Mouse (Mus musculus) ES-E14 (cell line): Measurements from ENCODE around the gene Ift88. TPM values are rescaled to one million over a fixed set of nuclear protein-coding genes. Genes with fewer than 3 reads are reported as not detected.

ENCODE experiments used
- DNase-seq: peaks from one replicate; pipeline ENCODE4 v3.0.0-alpha.2; 2013; ENCODE audit warnings: low read depth, low spot score
- H3K27ac ChIP-seq: 2 replicates; pipeline ENCODE4 v1.5.1; 2012; ENCODE audit warnings: low read depth, mild to moderate bottlenecking, low read length, moderate library complexity, mixed read lengths; ENCODE audit not compliant: poor library complexity, insufficient read depth, severe bottlenecking
- H3K36me3 ChIP-seq: 2 replicates; pipeline ENCODE4 v1.6.1; 2012; ENCODE audit warnings: mild to moderate bottlenecking, low read length, moderate library complexity, mixed read lengths; ENCODE audit not compliant: control insufficient read depth, poor library complexity, insufficient read depth, severe bottlenecking
- H3K4me1 ChIP-seq, 2 experiments: fragments of 150-350 bp in 1 of 2; sonication (generic) in 1 of 2; 2 replicates each; pipeline ENCODE4 v1.6.1; 2012; ENCODE audit warnings: low read length in 2 of 2, mild to moderate bottlenecking in 1 of 2, mixed read lengths in 1 of 2; ENCODE audit not compliant: control insufficient read depth in 2 of 2, insufficient read depth in 2 of 2, poor library complexity in 1 of 2
- H3K4me3 ChIP-seq, 2 experiments: fragments of 150-350 bp in 1 of 2; sonication (generic) in 1 of 2; 2 replicates each; pipeline ENCODE4 v1.5.1; 2012; ENCODE audit warnings: low read length in 2 of 2, low read depth in 1 of 2, mild to moderate bottlenecking in 1 of 2, mixed read lengths in 1 of 2; ENCODE audit not compliant: insufficient read depth in 1 of 2, poor library complexity in 1 of 2, severe bottlenecking in 1 of 2
- H3K9ac ChIP-seq: 2 replicates; pipeline ENCODE4 v1.6.1; 2012; ENCODE audit warnings: low read depth, mild to moderate bottlenecking, low read length, mixed read lengths; ENCODE audit not compliant: poor library complexity, insufficient read depth, severe bottlenecking
- H3K9me3 ChIP-seq: fragments of 150-350 bp; sonication (generic); 2 replicates; pipeline ENCODE4 v1.6.1; 2012; ENCODE audit warnings: low read depth, mild to moderate bottlenecking, low read length; ENCODE audit not compliant: control insufficient read depth, insufficient read depth
- CHD2 ChIP-seq: IDR thresholded peaks from 2 replicates; pipeline ENCODE4 v1.6.1; 2014; ENCODE audit warnings: mild to moderate bottlenecking, low read depth, low read length, inconsistent platforms
- HCFC1 ChIP-seq: IDR thresholded peaks from 2 replicates; pipeline ENCODE4 v1.6.1; 2012; ENCODE audit warnings: low read length, inconsistent platforms, borderline replicate concordance; ENCODE audit not compliant: insufficient read depth
- MAFK ChIP-seq: IDR thresholded peaks from 2 replicates; pipeline ENCODE4 v1.6.1; 2014; ENCODE audit warnings: mild to moderate bottlenecking, low read depth, low read length, inconsistent platforms; ENCODE audit not compliant: insufficient read depth
- ZC3H11A ChIP-seq: IDR thresholded peaks from 2 replicates; pipeline ENCODE4 v1.6.1; 2012; ENCODE audit warnings: low read depth, mild to moderate bottlenecking, inconsistent platforms, low read length, borderline replicate concordance
- ZNF384 ChIP-seq: IDR thresholded peaks from 2 replicates; pipeline ENCODE4 v1.6.1; 2012; ENCODE audit warnings: low read depth, low read length, inconsistent platforms
- in situ Hi-C, 2 experiments: fragments of 600-800 bp; cut with MboI; formaldehyde crosslinking; loops; one replicate each; pipeline ENCODE4 v1.15.1; 2025; ENCODE audit warnings: low sequenced_read_pairs in 2 of 2, inconsistent platforms in 1 of 2; ENCODE audit not compliant: unreplicated experiment in 2 of 2
- total RNA-seq: library from RNA; depleted of rRNA; stranded (reverse); fragments of 300-350 nt; gene quantifications from 2 replicates; pipeline ENCODE4 v1.2.3, GENCODE M21; 2012

Ift88 gene
- total RNA-seq, 1 experiment = 3.6 TPM

DNA sequence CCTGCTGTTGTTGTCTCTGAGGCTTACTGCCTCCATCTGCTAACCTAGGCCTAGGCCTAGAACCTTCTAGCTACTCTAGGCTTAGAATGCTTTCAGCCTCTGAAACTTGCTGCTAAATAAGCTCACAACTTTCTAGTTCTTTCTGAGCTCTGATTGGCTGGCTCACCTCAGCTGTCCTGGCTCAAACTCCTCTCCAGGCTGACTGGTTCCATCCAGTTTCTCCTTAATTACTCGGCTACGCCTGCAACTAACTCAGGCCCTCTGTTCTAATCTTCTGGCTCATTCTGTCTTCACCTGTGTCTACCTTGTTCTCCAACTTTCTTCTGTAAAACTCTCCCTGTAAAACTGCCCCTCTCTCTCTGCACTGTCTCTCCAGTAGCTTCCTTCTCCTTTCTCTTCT lies 28.4 kb upstream of the Ift88 start:
- Histone ChIP-seq H3K4me3 (no peak overlapping the region), H3K27ac (no peak overlapping the region), H3K36me3 (no peaks in the 10 kb centered on the region), H3K9ac (no peak overlapping the region), H3K9me3 (no peaks in the 10 kb centered on the region), H3K4me1 (no peaks in the 10 kb centered on the region)
- in situ Hi-C loops = no loop called here
- no peak for DNase-seq
- no peak for TF ChIP-seq ZNF384
- no peak for TF ChIP-seq ZC3H11A
- no peak for TF ChIP-seq HCFC1
- no peak for TF ChIP-seq MAFK
- no peak for TF ChIP-seq CHD2

DNA sequence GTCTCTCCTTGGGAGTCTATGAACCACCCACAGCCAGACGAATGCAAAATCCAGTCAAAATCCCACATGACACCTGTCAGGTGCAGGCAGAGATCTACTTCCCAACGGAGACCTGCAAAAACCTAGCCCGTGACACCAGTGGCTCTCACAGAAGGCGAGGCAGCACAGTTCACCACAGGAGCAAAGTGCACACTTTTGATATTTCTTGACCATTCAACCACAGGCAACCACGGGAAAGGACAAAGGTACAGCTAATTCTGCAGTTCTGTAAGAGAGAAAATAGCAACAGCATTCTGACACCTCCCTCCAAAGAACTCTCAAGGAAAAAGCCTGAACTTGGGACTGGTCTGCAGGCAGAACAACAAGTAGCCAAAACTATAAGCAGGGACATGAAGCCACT lies 26.6 kb upstream of the Ift88 start:
- H3K9ac ChIP-seq = no peak overlapping the region
- H3K27ac ChIP-seq = no peak overlapping the region
- no peak overlapping the region for H3K4me3 ChIP-seq
- TF ChIP-seq ZNF384 = no peak
- no peak for TF ChIP-seq MAFK
- TF ChIP-seq HCFC1 = no peak
- no peak for TF ChIP-seq CHD2
- TF ChIP-seq ZC3H11A = no peak
- no peaks in the 10 kb centered on the region for H3K4me1 ChIP-seq
- no peaks in the 10 kb centered on the region for H3K36me3 ChIP-seq
- H3K9me3 ChIP-seq = no peaks in the 10 kb centered on the region
- no peak for DNase-seq
- in situ Hi-C loops = no loop called here

GRCm38 (mm10) chr14:57398065-57398757 lies 25.7 kb upstream of the Ift88 start, which contains the start of gene Cryl1:
Cryl1 (minus strand) TSS chr14:57398529.
- no peaks in the 10 kb centered on the region for H3K9me3 ChIP-seq
- H3K27ac ChIP-seq = no peak within 1 kb of the TSS
- H3K9ac ChIP-seq = peak within 1 kb of the TSS; percentile 81
- H3K4me1 ChIP-seq = no peaks in the 10 kb centered on the region
- no peaks in the 10 kb centered on the region for H3K36me3 ChIP-seq
- peak within 1 kb of the TSS; percentile 73 to 77 for H3K4me3 ChIP-seq
- in situ Hi-C loops = no loop called here
- TF ChIP-seq CHD2 (no peak), ZC3H11A (no peak), MAFK (no peak), HCFC1 (no peak), ZNF384 (no peak)
- DNase-seq = peak; percentile 97

- no peak overlapping the region for H3K9ac ChIP-seq
- no peak for DNase-seq
- no peaks in the 10 kb centered on the region for H3K36me3 ChIP-seq
- TF ChIP-seq CHD2 (no peak), ZNF384 (peak; percentile 53)
- in situ Hi-C loops = no loop called here
- H3K4me1 ChIP-seq = no peaks in the 10 kb centered on the region
- peak overlapping the region in 1 of 2 experiments; percentile 77; a peak in 2 of 4 replicates for H3K4me3 ChIP-seq
- H3K27ac ChIP-seq = no peak overlapping the region
- no peaks in the 10 kb centered on the region for H3K9me3 ChIP-seq
Measured at GRCm38 (mm10) chr14:57398813-57399427, 24.9 kb upstream of the Ift88 start.

DNA sequence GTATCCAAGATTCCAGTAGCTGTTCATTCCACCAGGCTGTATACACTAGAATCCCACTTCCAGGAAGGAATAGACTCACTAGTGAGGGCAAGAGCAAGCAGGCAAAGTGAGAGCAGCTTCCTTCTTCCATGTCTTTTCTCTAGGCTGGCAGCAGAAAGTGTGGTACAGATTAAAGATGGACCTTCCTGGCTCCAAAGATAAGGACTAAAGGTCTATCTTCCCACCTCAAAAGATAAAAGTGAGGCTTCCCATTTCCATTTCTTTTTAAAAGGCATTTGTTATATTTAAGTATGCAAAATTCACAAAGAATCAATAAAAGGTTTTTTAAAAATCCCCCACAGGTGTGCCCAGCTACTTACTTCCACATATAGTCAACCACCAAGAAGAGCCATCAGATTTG lies 21.0 kb upstream of the Ift88 start:
- Histone ChIP-seq H3K9me3 (no peaks in the 10 kb centered on the region), H3K36me3 (no peaks in the 10 kb centered on the region), H3K4me1 (peaks cover 0 to 5% of the 10 kb centered on the region in 2 experiments; a peak in 2 of 4 replicates), H3K4me3 (no peak overlapping the region), H3K9ac (no peak overlapping the region), H3K27ac (no peak overlapping the region)
- no peak for DNase-seq
- TF ChIP-seq CHD2 = no peak
- TF ChIP-seq ZNF384 = no peak
- no peak for TF ChIP-seq HCFC1
- no peak for TF ChIP-seq ZC3H11A
- no peak for TF ChIP-seq MAFK
- in situ Hi-C loops = no loop called here
